Mouse (Mus musculus) embryonic fibroblast, embryonic 13.5 days (primary cell): Measurements from ENCODE around the gene Gm45713. TPM values are rescaled to one million over a fixed set of nuclear protein-coding genes. Genes with fewer than 3 reads are reported as not detected.

ENCODE experiments used
- H3K27ac ChIP-seq: 2 replicates; pipeline ENCODE4 v1.5.1; 2012; ENCODE audit warnings: low read length, control low read depth, inconsistent platforms; ENCODE audit not compliant: insufficient read depth
- H3K4me1 ChIP-seq: 2 replicates; pipeline ENCODE4 v1.6.1; 2011; ENCODE audit warnings: low read length; ENCODE audit not compliant: control insufficient read depth, insufficient read depth
- H3K4me3 ChIP-seq: 2 replicates; pipeline ENCODE4 v1.5.1; 2011; ENCODE audit warnings: mild to moderate bottlenecking, control low read depth, low read length; ENCODE audit not compliant: insufficient read depth
- CTCF ChIP-seq: IDR thresholded peaks from 2 replicates; pipeline ENCODE4 v1.5.1; 2011; ENCODE audit warnings: mild to moderate bottlenecking, control low read depth, low read length, moderate library complexity, borderline replicate concordance; ENCODE audit not compliant: insufficient read depth
- POLR2A ChIP-seq: IDR thresholded peaks from 2 replicates; pipeline ENCODE4 v1.6.1; 2011; ENCODE audit warnings: low read depth, mild to moderate bottlenecking, control low read depth, low read length, moderate library complexity
- polyA plus RNA-seq: library from polyadenylated mRNA; stranded (reverse); fragments of >200 nt; gene quantifications from 2 replicates; pipeline ENCODE4 v1.2.4, GENCODE M21; 2011; ENCODE audit warnings: low read depth; ENCODE audit not compliant: missing spikeins, insufficient read length

Gm45713 gene
- polyA plus RNA-seq, 1 experiment: 1.8 TPM

GRCm38 (mm10) chr7:45144368-45145174 is 8.5 kb upstream of the Gm45713 start:
- Histone ChIP-seq H3K27ac (no peak overlapping the region), H3K4me1 (no peaks in the 10 kb centered on the region), H3K4me3 (no peak overlapping the region)
- TF ChIP-seq CTCF: no peak
- no peak for TF ChIP-seq POLR2A

- Histone ChIP-seq H3K4me3 (no peak overlapping the region), H3K4me1 (no peaks in the 10 kb centered on the region), H3K27ac (no peak overlapping the region)
- no peak for TF ChIP-seq POLR2A
- TF ChIP-seq CTCF: no peak
Measured at GRCm38 (mm10) chr7:45141914-45142313, 5.9 kb upstream of the Gm45713 start.

- Histone ChIP-seq H3K27ac (no peak overlapping the region), H3K4me1 (no peaks in the 10 kb centered on the region), H3K4me3 (no peak overlapping the region)
- TF ChIP-seq CTCF: no peak
Measured at GRCm38 (mm10) chr7:45141319-45141718, 5.3 kb upstream of the Gm45713 start.

GRCm38 (mm10) chr7:45139904-45140723 is 4.1 kb upstream of the Gm45713 start:
- TF ChIP-seq CTCF (no peak), POLR2A (no peak)
- Histone ChIP-seq H3K4me3 (no peak overlapping the region), H3K4me1 (no peaks in the 10 kb centered on the region), H3K27ac (no peak overlapping the region)

- TF ChIP-seq POLR2A (no peak), CTCF (no peak)
Measured at GRCm38 (mm10) chr7:45138403-45138802, 2.4 kb upstream of the Gm45713 start.

GRCm38 (mm10) chr7:45137171-45138006 is 1.4 kb upstream of the Gm45713 start:
- H3K4me1 ChIP-seq: no peaks in the 10 kb centered on the region
- no peak overlapping the region for H3K27ac ChIP-seq
- H3K4me3 ChIP-seq: no peak overlapping the region
- no peak for TF ChIP-seq POLR2A
- no peak for TF ChIP-seq CTCF

More at GRCm38 (mm10) chr7:45138403-45138802, 2.4 kb upstream of the Gm45713 start:
- Histone ChIP-seq H3K4me3 (no peak overlapping the region), H3K4me1 (no peaks in the 10 kb centered on the region), H3K27ac (no peak overlapping the region)

GRCm38 (mm10) chr7:45135370-45135769 is 661 bp downstream of the Gm45713 start:
- Histone ChIP-seq H3K27ac (no peak overlapping the region), H3K4me3 (no peak overlapping the region), H3K4me1 (no peaks in the 10 kb centered on the region)
- no peak for TF ChIP-seq POLR2A
- no peak for TF ChIP-seq CTCF

GRCm38 (mm10) chr7:45134544-45135026 is 1.4 kb downstream of the Gm45713 start:
- Histone ChIP-seq H3K27ac (no peak overlapping the region), H3K4me3 (no peak overlapping the region), H3K4me1 (no peaks in the 10 kb centered on the region)
- no peak for TF ChIP-seq POLR2A
- TF ChIP-seq CTCF: no peak

- H3K27ac ChIP-seq: no peak overlapping the region
- H3K4me1 ChIP-seq: no peaks in the 10 kb centered on the region
- no peak for TF ChIP-seq CTCF
- no peak for TF ChIP-seq POLR2A
- no peak overlapping the region for H3K4me3 ChIP-seq
Measured at GRCm38 (mm10) chr7:45133446-45134159, 2.4 kb downstream of the Gm45713 start.

GRCm38 (mm10) chr7:45131850-45132249 is 4.2 kb downstream of the Gm45713 start:
- TF ChIP-seq CTCF (no peak), POLR2A (no peak)
- no peak overlapping the region for H3K4me3 ChIP-seq
- no peak overlapping the region for H3K27ac ChIP-seq
- no peaks in the 10 kb centered on the region for H3K4me1 ChIP-seq
